Mouse (Mus musculus): ENCODE data around the gene Gm26897.

Gene Gm26897

GRCm38 (mm10) chr5:111733851-111734250 is at the start of gene Gm26897:
Gene Gm26897, plus strand, starts transcription at chr5:111733924.
- DNase-seq (ENCODE audit: low spot score in 2 of 2), result no peak

GRCm38 (mm10) chr5:111687370-111687769 is 46.4 kb upstream of the Gm26897 start:
- no peak for DNase-seq (ENCODE audit: low spot score in 2 of 2)

DNA sequence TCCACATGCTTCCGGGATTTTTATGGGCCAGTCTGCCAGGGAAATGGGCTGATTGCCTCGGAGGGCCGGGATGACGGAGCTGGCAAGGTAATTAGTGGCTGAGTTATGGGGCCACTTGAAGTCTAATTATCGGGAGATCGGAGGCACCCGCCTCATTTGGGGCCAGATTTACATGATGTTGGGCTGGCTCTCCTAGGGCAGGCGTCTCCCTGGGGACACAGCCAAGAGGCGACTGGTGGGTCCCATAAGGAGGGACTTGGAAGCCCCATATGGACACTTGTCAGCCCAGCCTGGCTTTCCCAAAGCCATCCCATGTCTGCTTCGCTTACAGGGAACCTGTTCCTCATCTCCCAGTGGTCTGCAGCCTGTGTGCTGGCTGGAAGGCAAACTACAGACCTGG is 45.1 kb upstream of the Gm26897 start:
- no peak for DNase-seq (ENCODE audit: low spot score in 2 of 2)

GRCm38 (mm10) chr5:111697996-111698395 is 35.7 kb upstream of the Gm26897 start:
- no peak for DNase-seq (ENCODE audit: low spot score in 2 of 2)

- no peak for DNase-seq (ENCODE audit: low spot score in 2 of 2)
These were observed 33.9 kb upstream of the Gm26897 start for GRCm38 (mm10) chr5:111699711-111700303.

DNA sequence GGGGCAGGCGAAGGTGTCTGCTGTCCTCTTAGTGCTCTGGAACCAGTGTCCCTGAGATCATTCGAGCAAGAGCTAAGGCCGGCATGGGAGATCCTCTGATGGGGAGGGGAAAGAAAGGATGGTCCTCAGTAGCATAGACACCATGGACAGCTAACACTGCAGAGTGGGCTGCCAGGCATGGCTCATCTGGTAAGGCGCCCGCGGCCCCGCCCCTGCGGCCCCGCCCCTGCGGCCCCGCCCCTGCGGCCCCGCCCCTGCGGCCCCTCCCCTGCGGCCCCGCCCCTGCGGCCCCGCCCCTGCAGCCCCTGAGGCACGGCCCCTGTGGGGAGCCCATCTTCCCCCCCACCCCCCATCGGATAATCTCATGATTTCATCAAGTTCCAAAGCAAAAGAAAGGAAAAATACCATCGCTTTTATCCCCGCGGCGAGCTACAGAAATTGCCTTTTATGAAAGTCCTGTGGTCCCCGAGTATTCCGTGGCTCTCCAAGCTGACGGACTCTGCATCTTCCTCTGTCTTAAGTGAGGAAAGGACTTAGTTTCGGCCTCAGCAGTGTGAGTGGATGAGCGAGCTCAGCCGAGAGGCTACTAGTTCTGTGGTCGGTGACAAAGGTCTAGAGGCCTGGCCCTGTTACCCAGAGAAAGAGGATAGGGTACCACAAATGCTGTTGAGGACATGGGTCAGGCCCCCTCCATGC is 31.9 kb upstream of the Gm26897 start:
- no peak for DNase-seq (ENCODE audit: low spot score in 2 of 2)

GRCm38 (mm10) chr5:111703586-111703985 is 30.1 kb upstream of the Gm26897 start:
- no peak for DNase-seq (ENCODE audit: low spot score in 2 of 2)

DNA sequence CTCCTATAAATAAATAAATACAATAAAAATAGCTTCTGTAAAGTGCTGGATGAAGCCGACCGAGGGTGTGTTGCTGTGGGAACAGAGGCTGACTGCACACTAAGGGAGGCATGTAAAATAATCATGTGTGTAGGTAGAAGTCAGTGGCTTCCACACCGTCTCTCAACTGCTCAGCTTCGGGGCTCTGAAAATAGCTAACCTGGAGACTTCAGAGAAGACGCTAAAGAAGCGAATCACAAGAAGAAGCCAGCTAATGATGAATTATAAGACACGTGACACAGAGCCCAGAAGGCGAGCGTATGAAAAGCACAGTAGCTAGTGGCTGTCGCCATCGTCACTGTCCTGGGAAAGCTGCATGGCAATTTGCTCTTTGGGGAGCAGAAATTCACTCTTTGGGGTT is 29.4 kb upstream of the Gm26897 start:
- no peak for DNase-seq (ENCODE audit: low spot score in 2 of 2)

DNA sequence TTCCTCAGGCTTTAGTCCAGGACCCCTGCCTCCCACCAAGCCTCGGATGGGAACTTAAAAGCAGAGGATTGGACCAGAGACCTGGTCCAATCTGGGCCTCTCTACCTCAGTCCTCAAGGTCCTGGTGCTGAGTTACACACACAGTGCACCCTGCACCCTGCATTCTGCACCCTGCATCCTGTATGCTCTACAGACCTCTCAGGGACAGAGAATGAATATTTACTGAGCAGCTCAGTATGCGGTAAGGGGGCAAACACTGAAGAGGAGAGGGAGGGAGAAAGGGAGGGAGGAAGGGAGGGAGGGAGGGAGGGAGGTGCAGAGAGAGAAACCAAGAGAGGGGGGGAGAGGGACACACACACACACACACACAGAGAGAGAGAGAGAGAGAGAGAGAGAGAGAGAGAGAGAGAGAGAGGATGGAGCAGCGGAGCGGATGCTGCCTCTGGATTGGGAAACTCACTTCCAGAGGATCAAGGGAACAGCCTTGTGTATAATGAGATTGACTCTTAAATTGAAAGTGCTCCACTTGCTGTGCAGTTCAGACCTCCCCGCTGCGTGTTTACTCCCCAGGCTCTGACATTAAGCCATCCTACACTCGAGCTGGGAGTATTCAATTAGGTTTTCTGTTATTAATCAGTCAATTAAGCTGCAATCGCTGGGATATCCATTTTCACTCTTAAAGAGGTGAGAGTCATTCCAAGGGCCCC is 24.4 kb upstream of the Gm26897 start:
- DNase-seq (ENCODE audit: low spot score in 2 of 2), result no peak

GRCm38 (mm10) chr5:111719018-111719417 is 14.7 kb upstream of the Gm26897 start:
- no peak for DNase-seq (ENCODE audit: low spot score in 2 of 2)

DNA sequence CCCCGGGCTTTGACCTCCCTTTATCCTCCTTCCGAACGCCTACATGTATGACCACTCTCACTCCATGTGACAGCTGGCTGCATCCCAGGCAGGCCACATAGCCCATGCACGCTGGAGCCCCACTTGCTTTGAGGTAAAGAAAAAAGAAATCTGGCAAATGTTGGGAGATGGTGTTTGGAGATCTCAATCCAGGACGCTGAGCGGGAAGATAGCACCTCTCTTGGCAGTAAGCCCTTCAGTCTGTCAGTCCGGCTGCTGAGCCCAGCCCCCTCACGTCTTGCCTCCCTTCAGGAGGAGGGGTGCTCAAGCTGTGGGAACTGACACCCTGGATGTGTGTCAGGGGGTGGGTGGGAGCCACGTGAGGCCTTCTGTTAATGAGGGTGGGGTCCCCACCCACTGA is 13.0 kb upstream of the Gm26897 start:
- no peak for DNase-seq (ENCODE audit: low spot score in 2 of 2)

- DNase-seq (ENCODE audit: low spot score in 2 of 2), result no peak
These were observed 9.0 kb upstream of the Gm26897 start for GRCm38 (mm10) chr5:111724713-111725112.

- no peak for DNase-seq (ENCODE audit: low spot score in 2 of 2)
These were observed 8.4 kb upstream of the Gm26897 start for GRCm38 (mm10) chr5:111725195-111725920.

- no peak for DNase-seq (ENCODE audit: low spot score in 2 of 2)
These were observed 5.3 kb upstream of the Gm26897 start for GRCm38 (mm10) chr5:111728411-111728810.

DNA sequence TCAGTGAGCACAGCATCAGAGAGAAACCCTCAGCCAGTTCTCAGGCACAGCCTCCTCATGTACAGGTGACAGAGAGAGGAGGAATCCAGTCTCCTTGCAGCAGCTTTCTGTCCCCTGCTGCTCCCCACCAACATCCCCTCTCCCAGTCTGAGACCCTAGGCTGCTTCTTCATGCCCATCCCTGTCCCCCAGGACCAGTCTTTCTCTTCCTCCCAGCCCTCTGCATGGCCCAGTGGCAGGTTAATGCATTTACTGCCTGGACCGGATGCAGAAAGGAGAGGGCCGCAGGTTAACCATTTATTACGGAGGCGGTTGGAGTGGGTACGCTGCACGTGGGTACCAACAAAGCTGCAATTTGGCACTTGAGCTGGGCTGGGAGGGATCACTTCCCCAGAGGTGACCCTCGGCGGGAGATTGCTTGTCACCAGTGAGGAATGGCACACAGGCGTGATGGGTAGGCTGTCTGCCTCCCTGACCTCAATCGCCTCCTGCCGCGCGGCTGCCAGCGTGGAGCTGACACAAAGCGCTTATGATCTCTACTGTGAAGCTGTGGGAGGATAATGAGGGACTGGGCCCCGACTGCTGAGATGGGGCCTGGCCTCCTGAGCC is 3.1 kb upstream of the Gm26897 start:
- DNase-seq (ENCODE audit: low spot score in 2 of 2), result no peak

GRCm38 (mm10) chr5:111732194-111732593 is 1.5 kb upstream of the Gm26897 start:
- DNase-seq (ENCODE audit: low spot score in 2 of 2), result no peak

- no peak for DNase-seq (ENCODE audit: low spot score in 2 of 2)
These were observed 5.8 kb downstream of the Gm26897 start for GRCm38 (mm10) chr5:111739480-111739879.

DNA sequence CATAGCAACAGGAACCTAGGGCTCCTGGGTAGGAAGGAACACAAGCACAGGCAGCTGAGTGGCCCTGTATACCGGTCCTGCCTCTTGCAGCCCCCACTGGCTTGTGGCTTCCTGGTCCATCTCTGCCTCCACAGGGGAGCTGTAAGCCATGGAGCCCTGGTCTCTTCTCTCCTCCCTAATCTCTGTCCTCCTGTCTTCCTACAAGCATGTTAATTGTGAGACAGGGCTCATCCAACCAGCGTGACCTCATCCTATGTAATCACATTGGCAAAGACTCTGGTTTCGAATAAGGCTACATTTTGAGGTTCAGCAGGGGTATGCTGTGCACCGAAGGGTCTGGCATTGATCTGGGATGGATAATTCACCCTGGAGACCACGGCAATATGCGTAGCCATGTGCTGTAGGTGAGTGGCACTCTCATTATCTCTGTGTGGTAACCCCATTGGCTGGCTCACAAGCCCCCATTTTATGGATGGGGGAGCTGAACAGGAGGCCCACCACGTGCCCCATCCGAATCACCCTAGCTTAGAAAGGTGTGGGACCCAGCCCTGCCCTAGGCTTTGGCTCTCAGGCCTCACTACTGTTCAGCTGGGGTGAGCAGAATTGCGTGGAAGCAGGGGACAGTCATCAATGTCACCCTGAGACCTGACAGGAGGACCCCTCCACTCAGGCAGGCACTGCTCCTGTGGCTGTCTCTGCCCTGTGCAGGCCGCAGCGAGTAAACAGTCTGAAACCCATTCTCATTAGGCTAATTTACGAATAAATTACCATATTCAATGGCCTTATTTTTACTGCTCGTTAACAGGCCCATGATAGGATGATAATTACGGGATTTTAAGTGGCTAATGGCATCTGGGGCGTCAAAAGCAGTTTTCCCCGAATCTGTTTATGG is 6.9 kb downstream of the Gm26897 start:
- DNase-seq (ENCODE audit: low spot score in 2 of 2), result no peak

GRCm38 (mm10) chr5:111741352-111741751 is 7.6 kb downstream of the Gm26897 start:
- DNase-seq (ENCODE audit: low spot score in 2 of 2), result no peak

- no peak for DNase-seq (ENCODE audit: low spot score in 2 of 2)
These were observed 8.7 kb downstream of the Gm26897 start for GRCm38 (mm10) chr5:111742290-111742898.
